Mouse (Mus musculus) fibroblast of lung, adult 2 months (primary cell): ENCODE data around the gene Rpl32.

Source experiments
- DNase-seq: peaks from one replicate; pipeline ENCODE4 v3.0.0-alpha.2; 2011; ENCODE audit warnings: low read depth

The Rpl32 gene

GRCm38 (mm10) chr6:115815041-115815440 lies 6.5 kb upstream of the Rpl32 start:
- DNase-seq, result no peak

GRCm38 (mm10) chr6:115814104-115814503 lies 5.6 kb upstream of the Rpl32 start:
- no peak for DNase-seq

- DNase-seq, result no peak
Measured at GRCm38 (mm10) chr6:115811606-115812005, 3.1 kb upstream of the Rpl32 start.

- no peak for DNase-seq
Measured at GRCm38 (mm10) chr6:115808196-115808487, 405 bp downstream of the Rpl32 start.

- DNase-seq, result no peak
Measured at GRCm38 (mm10) chr6:115807464-115808195, 917 bp downstream of the Rpl32 start.

GRCm38 (mm10) chr6:115804432-115805192 lies 3.9 kb downstream of the Rpl32 start:
- no peak for DNase-seq

- DNase-seq, result peak; percentile 86
Measured at GRCm38 (mm10) chr6:115803541-115804382, 4.8 kb downstream of the Rpl32 start.

GRCm38 (mm10) chr6:115801811-115802210 lies 6.7 kb downstream of the Rpl32 start:
- DNase-seq, result no peak

- no peak for DNase-seq
Measured at GRCm38 (mm10) chr6:115792691-115793215, 15.8 kb downstream of the Rpl32 start.

GRCm38 (mm10) chr6:115791842-115792686 lies 16.5 kb downstream of the Rpl32 start:
- no peak for DNase-seq

GRCm38 (mm10) chr6:115791016-115791415 lies 17.5 kb downstream of the Rpl32 start:
- DNase-seq, result no peak

GRCm38 (mm10) chr6:115782781-115783180 lies 25.8 kb downstream of the Rpl32 start:
- DNase-seq, result no peak

GRCm38 (mm10) chr6:115776363-115776762 lies 32.2 kb downstream of the Rpl32 start:
- no peak for DNase-seq

- DNase-seq, result no peak
Measured at GRCm38 (mm10) chr6:115775838-115776237, 32.7 kb downstream of the Rpl32 start.

GRCm38 (mm10) chr6:115774501-115774921 lies 34.0 kb downstream of the Rpl32 start, which contains the start of gene Cand2:
TSS of gene Cand2 (plus strand) at chr6:115774538.
- no peak for DNase-seq

- no peak for DNase-seq
Measured at GRCm38 (mm10) chr6:115773966-115774413, 34.6 kb downstream of the Rpl32 start.

- DNase-seq, result no peak
Measured at GRCm38 (mm10) chr6:115772604-115773003, 35.9 kb downstream of the Rpl32 start.

- DNase-seq, result no peak
Measured at GRCm38 (mm10) chr6:115772201-115772600, 36.3 kb downstream of the Rpl32 start.

- DNase-seq, result no peak
Measured at GRCm38 (mm10) chr6:115770852-115771251, 37.7 kb downstream of the Rpl32 start.

GRCm38 (mm10) chr6:115770059-115770670 lies 38.4 kb downstream of the Rpl32 start:
- DNase-seq, result no peak

- DNase-seq, result no peak
Measured at GRCm38 (mm10) chr6:115768207-115768606, 40.3 kb downstream of the Rpl32 start.
